In genomic region chr12:51058569-51058968, GRCm38 (mm10) we compare ENCODE assay signal across 8 mouse cellular contexts.
DNase-seq lines count a peak whose midpoint lies in the region; ATAC-seq and TF ChIP-seq lines count a peak whose summit lies in the region.

No protein-coding gene starts in this region.

- H3K4me3 ChIP-seq in liver, embryonic 11.5 days (ENCODE audit: low read depth, low read length) = no peak overlapping the region
- H3K4me3 ChIP-seq in liver, postnatal 0 days (ENCODE audit: low read depth, low read length) = no peak overlapping the region
- no peak overlapping the region for H3K4me3 ChIP-seq in embryonic facial prominence, embryonic 15.5 days (replicated peaks)
- no peak overlapping the region for H3K4me3 ChIP-seq in hindbrain, embryonic 12.5 days
- H3K4me3 ChIP-seq in limb, embryonic 11.5 days (ENCODE audit: low read depth, low read length) = no peak overlapping the region

- no peak overlapping the region for H3K9ac ChIP-seq in liver, embryonic 11.5 days (ENCODE audit: low read depth, low read length)
- H3K9ac ChIP-seq in liver, postnatal 0 days (replicated peaks) = no peak overlapping the region
- no peak overlapping the region for H3K9ac ChIP-seq in embryonic facial prominence, embryonic 15.5 days
- no peak overlapping the region for H3K9ac ChIP-seq in hindbrain, embryonic 12.5 days
- H3K9ac ChIP-seq in limb, embryonic 11.5 days (ENCODE audit: low read length) = no peak overlapping the region

- H3K4me2 ChIP-seq in liver, embryonic 11.5 days = peak overlapping the region; percentile 25; the same call in 1 of the 2 replicates
- no peak overlapping the region for H3K4me2 ChIP-seq in liver, postnatal 0 days (ENCODE audit: low read depth, low read length)
- peak overlapping the region; percentile 21 for H3K4me2 ChIP-seq in embryonic facial prominence, embryonic 15.5 days (replicated peaks)
- peak overlapping the region; percentile 35 for H3K4me2 ChIP-seq in hindbrain, embryonic 12.5 days (replicated peaks)
- peak overlapping the region; percentile 8; the same call in 1 of the 2 replicates for H3K4me2 ChIP-seq in limb, embryonic 11.5 days (ENCODE audit: low read depth, severe bottlenecking)

- WGBS in liver, embryonic 11.5 days = 28% methylated on average over 12 of the region's 12 CpGs
- 31% methylated on average over 12 of the region's 12 CpGs for WGBS in liver, postnatal 0 days (ENCODE audit: insufficient replicate concordance)
- WGBS in embryonic facial prominence, embryonic 15.5 days = 26% methylated on average over 12 of the region's 12 CpGs
- 23% methylated on average over 12 of the region's 12 CpGs for WGBS in hindbrain, embryonic 12.5 days
- 28% methylated on average over 12 of the region's 12 CpGs for WGBS in limb, embryonic 11.5 days

- TF ChIP-seq EP300 in liver, postnatal 0 days (IDR thresholded peaks at IDR 0.05; ENCODE audit: low read depth) = no peak

- ATAC-seq in liver, embryonic 11.5 days (replicated peaks; ENCODE audit: low FRiP score) = no peak
- no peak for ATAC-seq in liver, postnatal 0 days
- no peak for ATAC-seq in embryonic facial prominence, embryonic 15.5 days (ENCODE audit: insufficient number of reproducible peaks, low FRiP score, low TSS enrichment, low read depth)
- no peak for ATAC-seq in hindbrain, embryonic 12.5 days (ENCODE audit: low FRiP score)
- no peak for ATAC-seq in limb, embryonic 11.5 days (ENCODE audit: insufficient number of reproducible peaks, low FRiP score, low TSS enrichment, low read depth)

- no peaks in the 10 kb centered on the region for H3K9me3 ChIP-seq in liver, embryonic 11.5 days (ENCODE audit: control insufficient read depth, low read length)
- H3K9me3 ChIP-seq in liver, postnatal 0 days (ENCODE audit: low read length) = no peaks in the 10 kb centered on the region
- no peaks in the 10 kb centered on the region for H3K9me3 ChIP-seq in embryonic facial prominence, embryonic 15.5 days (replicated peaks)
- H3K9me3 ChIP-seq in hindbrain, embryonic 12.5 days (replicated peaks) = no peaks in the 10 kb centered on the region
- H3K9me3 ChIP-seq in limb, embryonic 11.5 days (ENCODE audit: control insufficient read depth, low read length) = no peaks in the 10 kb centered on the region

- no peak overlapping the region for H3K27ac ChIP-seq in liver, embryonic 11.5 days (ENCODE audit: low read depth, low read length)
- H3K27ac ChIP-seq in liver, postnatal 0 days (ENCODE audit: low read depth) = no peak overlapping the region
- H3K27ac ChIP-seq in embryonic facial prominence, embryonic 15.5 days (replicated peaks) = no peak overlapping the region
- no peak overlapping the region for H3K27ac ChIP-seq in hindbrain, embryonic 12.5 days
- no peak overlapping the region for H3K27ac ChIP-seq in limb, embryonic 11.5 days (replicated peaks; ENCODE audit: low read depth, low read length)

- H3K36me3 ChIP-seq in liver, embryonic 11.5 days (ENCODE audit: control insufficient read depth, insufficient read depth, low read length) = no peaks in the 10 kb centered on the region
- H3K36me3 ChIP-seq in liver, postnatal 0 days (replicated peaks; ENCODE audit: insufficient read depth, low read length) = no peaks in the 10 kb centered on the region
- no peaks in the 10 kb centered on the region for H3K36me3 ChIP-seq in embryonic facial prominence, embryonic 15.5 days
- H3K36me3 ChIP-seq in hindbrain, embryonic 12.5 days = no peaks in the 10 kb centered on the region
- no peaks in the 10 kb centered on the region for H3K36me3 ChIP-seq in limb, embryonic 11.5 days (ENCODE audit: control insufficient read depth, insufficient read depth, low read length)

- DNase-seq in liver, embryonic 11.5 days (ENCODE audit: low spot score) = no peak
- no peak for DNase-seq in liver, postnatal 0 days
- DNase-seq in limb, embryonic 11.5 days (ENCODE audit: low spot score) = peak; percentile 26
- DNase-seq in right cerebral cortex, postnatal 14 days = peak; percentile 18
- no peak for DNase-seq in thymus, postnatal 4 days
- DNase-seq in adipocyte (ENCODE audit: low spot score) = no peak

- H3K27me3 ChIP-seq in liver, embryonic 11.5 days (replicated peaks; ENCODE audit: control insufficient read depth, insufficient read depth, low read length) = no peaks in the 10 kb centered on the region
- no peaks in the 10 kb centered on the region for H3K27me3 ChIP-seq in liver, postnatal 0 days (ENCODE audit: insufficient read depth, low read length)
- no peaks in the 10 kb centered on the region for H3K27me3 ChIP-seq in embryonic facial prominence, embryonic 15.5 days
- no peaks in the 10 kb centered on the region for H3K27me3 ChIP-seq in hindbrain, embryonic 12.5 days
- H3K27me3 ChIP-seq in limb, embryonic 11.5 days (ENCODE audit: control insufficient read depth, insufficient read depth, low read length) = no peaks in the 10 kb centered on the region

- no peaks in the 10 kb centered on the region for H3K4me1 ChIP-seq in liver, embryonic 11.5 days (replicated peaks; ENCODE audit: control insufficient read depth, insufficient read depth, low read length)
- H3K4me1 ChIP-seq in liver, postnatal 0 days (ENCODE audit: insufficient read depth) = no peaks in the 10 kb centered on the region
- H3K4me1 ChIP-seq in embryonic facial prominence, embryonic 15.5 days = no peaks in the 10 kb centered on the region
- peaks cover 3% of the 10 kb centered on the region; the same call in 1 of the 2 replicates for H3K4me1 ChIP-seq in hindbrain, embryonic 12.5 days
- no peaks in the 10 kb centered on the region for H3K4me1 ChIP-seq in limb, embryonic 11.5 days (ENCODE audit: control insufficient read depth, insufficient read depth, low read length)

- TF ChIP-seq CTCF in liver, postnatal 0 days (IDR thresholded peaks at IDR 0.05; ENCODE audit: low read depth) = no peak

Comparison
In these comparisons a context has a peak if more than half of its experiments do, and no peak if none do; other contexts are left out.
1. DNase-seq: peak in limb, embryonic 11.5 days (single experiment) and right cerebral cortex, postnatal 14 days (single experiment); none in liver, embryonic 11.5 days (single experiment), liver, postnatal 0 days (single experiment), thymus, postnatal 4 days (single experiment) and adipocyte (single experiment).